Mouse (Mus musculus) lung, adult 2 months (tissue): ENCODE measurements around the gene Slc7a4.

Experiments
- CTCF ChIP-seq: fragments of 200-500 bp; IDR thresholded peaks from 2 replicates; pipeline ENCODE4 v1.5.1; 2011; ENCODE audit warnings: mild to moderate bottlenecking, low read length, control low read depth; ENCODE audit not compliant: insufficient read depth
- POLR2A ChIP-seq: fragments of 200-500 bp; IDR thresholded peaks from 2 replicates; pipeline ENCODE4 v1.6.1; 2011; ENCODE audit warnings: low read depth, mild to moderate bottlenecking, control low read depth, low read length, borderline replicate concordance; ENCODE audit errors: extremely low read depth

DNA sequence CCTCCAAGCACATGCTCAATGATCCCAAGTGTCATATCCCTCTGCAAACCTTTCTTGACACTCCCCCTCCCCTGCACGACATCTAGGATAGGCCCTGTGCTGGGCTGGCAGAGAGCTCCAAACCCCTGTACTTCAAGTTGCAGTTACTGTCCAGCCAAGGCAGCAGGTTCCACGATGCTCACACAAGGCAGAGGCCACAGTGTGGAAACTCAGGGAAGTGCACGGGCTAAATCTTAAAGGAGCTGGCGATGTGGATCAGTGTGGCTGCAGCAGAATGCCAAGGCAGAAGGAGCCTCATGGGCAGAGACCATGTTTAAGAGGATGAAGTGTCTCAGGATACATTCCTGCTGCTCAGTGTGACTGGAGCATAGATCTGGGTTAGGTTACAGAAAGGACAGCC lies 16.8 kb downstream of the Slc7a4 start:
- no peak for TF ChIP-seq POLR2A
- TF ChIP-seq CTCF, result no peak
